Mouse (Mus musculus): ENCODE data around the gene Dlg5.

Gene Dlg5

DNA sequence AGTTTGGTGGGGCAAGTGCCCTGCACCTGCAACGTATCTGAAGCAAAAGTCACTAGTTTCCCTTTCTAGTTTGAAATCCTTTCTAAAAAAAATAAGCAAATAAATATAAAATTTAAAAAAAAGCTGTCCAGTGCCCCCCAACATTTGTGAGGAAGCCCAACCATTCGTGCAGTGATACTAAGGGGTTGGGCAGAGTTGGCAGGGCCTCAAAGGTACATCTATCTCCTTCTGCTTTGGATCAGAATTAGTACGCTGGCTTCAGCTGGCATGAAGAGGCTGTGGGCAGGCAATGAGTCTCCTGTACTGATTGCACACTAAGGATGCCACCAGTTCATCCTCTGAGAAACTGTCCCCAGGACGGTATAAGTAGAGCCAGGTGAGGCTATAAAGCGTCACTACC is 159.2 kb downstream of the Dlg5 start:
- Histone ChIP-seq H3K36me3 (ENCODE audit: control insufficient read depth, insufficient read depth, low read length, poor library complexity, severe bottlenecking) (no peaks in the 10 kb centered on the region), H3K27me3 (ENCODE audit: control insufficient read depth, insufficient read depth, low read length, poor library complexity, severe bottlenecking) (no peaks in the 10 kb centered on the region)
- no peak for DNase-seq (ENCODE audit: low read depth, low spot score)
